Mouse (Mus musculus) MEL (cell line): ENCODE results near the gene Ccdc3. TPM values are rescaled to one million over a fixed set of nuclear protein-coding genes. Genes with fewer than 3 reads are reported as not detected.

Experiments used
- DNase-seq: peaks from one replicate; pipeline ENCODE4 v3.0.0; 2011; ENCODE audit warnings: low read depth, low spot score
- H3K27ac ChIP-seq: 2 replicates; pipeline ENCODE4 v1.5.1; 2012; ENCODE audit warnings: low read depth, mild to moderate bottlenecking, control low read depth, low read length, moderate library complexity; ENCODE audit not compliant: control insufficient read depth
- H3K27me3 ChIP-seq, 2 experiments: fragments of 150-350 bp in 1 of 2; sonication (generic) in 1 of 2; 2 replicates each; pipeline ENCODE4 v1.6.1; 2012; ENCODE audit warnings: low read length in 2 of 2, mild to moderate bottlenecking in 2 of 2, improper control_type of control experiment in 1 of 2, moderate library complexity in 1 of 2; ENCODE audit not compliant: insufficient read depth in 2 of 2, control insufficient read depth in 1 of 2
- H3K36me3 ChIP-seq, 2 experiments: 2 replicates each; pipeline ENCODE4 v1.6.1; 2012 to 2014; ENCODE audit warnings: low read length in 2 of 2, improper control_type of control experiment in 1 of 2, inconsistent platforms in 1 of 2, mild to moderate bottlenecking in 1 of 2; ENCODE audit not compliant: insufficient read depth in 2 of 2, control insufficient read depth in 1 of 2
- H3K4me1 ChIP-seq, 2 experiments: fragments of 150-350 bp in 1 of 2; sonication (generic) in 1 of 2; 2 replicates each; pipeline ENCODE4 v1.6.1; 2012; ENCODE audit warnings: low read length in 2 of 2, improper control_type of control experiment in 1 of 2, mild to moderate bottlenecking in 1 of 2; ENCODE audit not compliant: insufficient read depth in 2 of 2, control insufficient read depth in 1 of 2
- H3K4me3 ChIP-seq, 2 experiments: fragments of 150-350 bp in 1 of 2; sonication (generic) in 1 of 2; 2 replicates each; pipeline ENCODE4 v1.5.1; 2012; ENCODE audit warnings: low read depth in 2 of 2, low read length in 2 of 2, mild to moderate bottlenecking in 2 of 2, moderate library complexity in 2 of 2, control low read depth in 1 of 2, improper control_type of control experiment in 1 of 2; ENCODE audit not compliant: control insufficient read depth in 1 of 2, insufficient read depth in 1 of 2
- H3K79me2 ChIP-seq: 2 replicates; pipeline ENCODE4 v1.6.1; 2012; ENCODE audit warnings: mild to moderate bottlenecking, low read length, moderate library complexity; ENCODE audit not compliant: control insufficient read depth, poor library complexity, insufficient read depth
- H3K9ac ChIP-seq: 2 replicates; pipeline ENCODE4 v1.6.1; 2012; ENCODE audit warnings: low read depth, mild to moderate bottlenecking, control low read depth, low read length, moderate library complexity; ENCODE audit not compliant: control insufficient read depth, poor library complexity, severe bottlenecking
- H3K9me3 ChIP-seq: fragments of 150-350 bp; sonication (generic); replicated peaks from 2 replicates; pipeline ENCODE4 v1.6.1; 2012; ENCODE audit warnings: mild to moderate bottlenecking, low read length, improper control_type of control experiment, moderate library complexity; ENCODE audit not compliant: insufficient read depth
- CHD2 ChIP-seq: IDR thresholded peaks from 2 replicates; pipeline ENCODE4 v1.6.1; 2011; ENCODE audit warnings: low read length, improper control_type of control experiment
- E2F4 ChIP-seq: IDR thresholded peaks from 2 replicates; pipeline ENCODE4 v1.6.1; 2011; ENCODE audit warnings: low read depth, low read length, improper control_type of control experiment, borderline replicate concordance
- ELF1 ChIP-seq: IDR thresholded peaks from 2 replicates; pipeline ENCODE4 v1.6.1; 2014; ENCODE audit warnings: low read depth, mild to moderate bottlenecking, inconsistent platforms, low read length, improper control_type of control experiment, moderate library complexity
- EP300 ChIP-seq, 2 experiments: IDR thresholded peaks; 2 replicates each; pipeline ENCODE4 v1.6.1; 2011; ENCODE audit warnings: improper control_type of control experiment in 2 of 2, low read length in 2 of 2, low read depth in 1 of 2, mild to moderate bottlenecking in 1 of 2
- GATA1 ChIP-seq: IDR thresholded peaks from 2 replicates; pipeline ENCODE4 v1.6.1; 2011; ENCODE audit warnings: low read depth, low read length, improper control_type of control experiment
- HCFC1 ChIP-seq: IDR thresholded peaks from 2 replicates; pipeline ENCODE4 v1.6.1; 2012; ENCODE audit warnings: low read depth, mild to moderate bottlenecking, inconsistent platforms, low read length, improper control_type of control experiment, moderate library complexity
- JUND ChIP-seq: IDR thresholded peaks from 2 replicates; pipeline ENCODE4 v1.6.1; 2011; ENCODE audit warnings: low read depth, mild to moderate bottlenecking, improper control_type of control experiment, low read length
- MAX ChIP-seq: IDR thresholded peaks from 2 replicates; pipeline ENCODE4 v1.6.1; 2011; ENCODE audit warnings: low read length, improper control_type of control experiment
- MXI1 ChIP-seq: IDR thresholded peaks from 2 replicates; pipeline ENCODE4 v1.6.1; 2011; ENCODE audit warnings: mild to moderate bottlenecking, low read depth, low read length, improper control_type of control experiment
- MYB ChIP-seq: IDR thresholded peaks from 2 replicates; pipeline ENCODE4 v1.6.1; 2011; ENCODE audit warnings: mild to moderate bottlenecking, low read depth, low read length, improper control_type of control experiment
- NELFE ChIP-seq: IDR thresholded peaks from 2 replicates; pipeline ENCODE4 v1.6.1; 2011; ENCODE audit warnings: low read depth, low read length, improper control_type of control experiment
- NRF1 ChIP-seq: IDR thresholded peaks from 2 replicates; pipeline ENCODE4 v1.6.1; 2014; ENCODE audit warnings: low read depth, mild to moderate bottlenecking, inconsistent platforms, low read length, improper control_type of control experiment, moderate library complexity; ENCODE audit not compliant: poor library complexity, insufficient read depth, severe bottlenecking
- RAD21 ChIP-seq: IDR thresholded peaks from 2 replicates; pipeline ENCODE4 v1.6.1; 2011; ENCODE audit warnings: mild to moderate bottlenecking, low read depth, low read length, improper control_type of control experiment
- RCOR1 ChIP-seq: IDR thresholded peaks from 2 replicates; pipeline ENCODE4 v1.6.1; 2012; ENCODE audit warnings: low read depth, mild to moderate bottlenecking, inconsistent platforms, low read length, improper control_type of control experiment
- SIN3A ChIP-seq: IDR thresholded peaks from 2 replicates; pipeline ENCODE4 v1.6.1; 2012; ENCODE audit warnings: low read length, improper control_type of control experiment, inconsistent platforms
- SMC3 ChIP-seq: IDR thresholded peaks from 2 replicates; pipeline ENCODE4 v1.6.1; 2011; ENCODE audit warnings: low read depth, low read length, improper control_type of control experiment
- TBP ChIP-seq: IDR thresholded peaks from 2 replicates; pipeline ENCODE4 v1.8.0; 2011; ENCODE audit warnings: low read depth, low read length, improper control_type of control experiment
- ZC3H11A ChIP-seq: IDR thresholded peaks from 2 replicates; pipeline ENCODE4 v1.6.1; 2012; ENCODE audit warnings: low read depth, mild to moderate bottlenecking, inconsistent platforms, low read length, improper control_type of control experiment
- ZKSCAN1 ChIP-seq: IDR thresholded peaks from 2 replicates; pipeline ENCODE4 v1.6.1; 2012; ENCODE audit warnings: low read depth, mild to moderate bottlenecking, inconsistent platforms, low read length, improper control_type of control experiment, moderate library complexity
- ZNF384 ChIP-seq: IDR thresholded peaks from 2 replicates; pipeline ENCODE4 v1.6.1; 2012; ENCODE audit warnings: low read depth, mild to moderate bottlenecking, inconsistent platforms, low read length, improper control_type of control experiment
- polyA plus RNA-seq, 2 experiments: library from polyadenylated mRNA; stranded (reverse) in 1 of 2; unstranded in 1 of 2; fragments of >175 nt in 1 of 2; fragments of >200 nt in 1 of 2; gene quantifications; 2 replicates each; pipeline versions ENCODE4 v1.2.1 to v1.2.4; 2012; ENCODE audit warnings: low replicate concordance in 2 of 2, low read depth in 1 of 2; ENCODE audit not compliant: insufficient read length in 2 of 2, insufficient read depth in 1 of 2, missing spikeins in 1 of 2
- total RNA-seq: library from RNA; depleted of rRNA; stranded (reverse); fragments of 300-350 nt; gene quantifications from 2 replicates; pipeline ENCODE4 v1.2.3, GENCODE M21; 2012

The Ccdc3 gene
- total and polyA plus RNA-seq, 3 experiments: not detected

DNA sequence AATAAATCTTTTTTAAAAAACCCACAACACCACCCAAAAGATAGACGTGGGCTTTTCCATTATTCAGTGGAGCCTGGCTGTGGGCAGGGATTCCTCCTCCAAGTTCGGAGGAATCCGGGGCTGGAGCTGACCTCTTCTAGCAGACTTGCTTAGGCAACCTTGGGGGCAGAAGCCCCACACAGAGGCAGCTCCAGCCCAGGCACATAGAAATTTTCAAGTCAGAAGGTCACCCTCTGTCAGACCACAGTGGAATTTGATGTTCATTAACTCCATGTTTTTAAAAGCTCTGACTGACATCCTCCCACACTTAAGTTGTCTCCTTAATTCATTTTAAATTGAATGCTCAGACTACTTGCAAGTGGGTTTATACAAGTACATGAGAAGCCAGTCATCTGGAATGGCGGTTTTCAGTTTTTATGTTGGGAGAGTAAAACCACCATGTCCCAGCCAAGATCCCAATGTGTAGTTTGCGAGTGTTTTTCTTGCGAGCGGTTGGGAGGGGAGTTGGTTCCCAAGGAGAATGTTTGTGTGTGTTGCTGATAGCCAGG is 63.3 kb downstream of the Ccdc3 start:
- Histone ChIP-seq H3K79me2 (no peaks in the 10 kb centered on the region), H3K4me3 (no peak overlapping the region), H3K9ac (no peak overlapping the region), H3K9me3 (no peaks in the 10 kb centered on the region), H3K4me1 (no peaks in the 10 kb centered on the region), H3K36me3 (no peaks in the 10 kb centered on the region), H3K27ac (no peak overlapping the region), H3K27me3 (no peaks in the 10 kb centered on the region; a peak in 1 of 4 replicates)
- DNase-seq: no peak
- no peak for TF ChIP-seq MYB
- TF ChIP-seq GATA1: no peak

DNA sequence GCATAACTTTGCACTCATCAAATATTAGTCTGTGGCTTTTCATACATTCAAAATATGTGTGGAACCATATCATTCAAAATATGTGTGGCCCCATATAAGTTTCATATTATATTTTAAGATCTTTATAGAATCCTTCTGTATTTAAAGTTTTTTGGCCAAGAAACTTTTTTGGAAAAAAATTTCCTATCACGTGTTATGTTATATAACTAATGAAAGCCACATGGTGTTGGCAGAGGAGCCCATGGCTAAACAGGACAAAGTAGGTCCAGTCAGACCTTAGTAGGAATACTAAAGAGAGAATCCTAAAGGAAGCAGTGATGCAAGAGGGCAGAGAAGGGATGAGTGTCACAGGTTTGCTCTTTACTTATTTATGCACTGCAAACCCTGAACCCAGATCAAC is 65.6 kb downstream of the Ccdc3 start:
- no peak for DNase-seq
- Histone ChIP-seq H3K36me3 (no peaks in the 10 kb centered on the region), H3K9ac (no peak overlapping the region), H3K9me3 (no peaks in the 10 kb centered on the region), H3K79me2 (no peaks in the 10 kb centered on the region), H3K4me1 (no peaks in the 10 kb centered on the region), H3K27me3 (no peaks in the 10 kb centered on the region; a peak in 1 of 4 replicates), H3K27ac (no peak overlapping the region), H3K4me3 (no peak overlapping the region)
- TF ChIP-seq TBP (no peak), ELF1 (no peak), SIN3A (no peak), CHD2 (no peak), ZNF384 (no peak), NRF1 (no peak), MXI1 (no peak), MAX (no peak), JUND (no peak), E2F4 (no peak), ZC3H11A (no peak), HCFC1 (no peak), RAD21 (no peak), NELFE (no peak)

DNA sequence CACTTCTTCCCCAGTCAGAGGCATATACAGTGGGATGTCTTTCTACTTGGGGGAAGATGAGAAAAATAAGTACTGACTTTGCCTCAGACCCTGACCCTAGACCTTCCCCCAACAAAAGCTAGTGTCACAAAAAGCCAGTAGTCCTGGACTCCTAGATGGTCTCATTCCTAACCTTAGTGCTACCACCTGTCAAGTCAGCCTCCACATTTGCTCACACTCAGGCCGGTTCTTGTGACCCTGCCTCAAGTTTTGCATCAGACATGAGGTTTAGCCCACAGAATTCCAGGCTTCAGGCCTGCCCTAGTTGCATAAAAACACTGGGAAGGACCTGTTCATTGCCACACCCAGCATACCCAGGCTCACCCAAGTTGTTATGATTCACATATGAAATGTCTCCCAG is 67.4 kb downstream of the Ccdc3 start:
- H3K9me3 ChIP-seq: no peaks in the 10 kb centered on the region
- no peak overlapping the region for H3K4me3 ChIP-seq
- no peak overlapping the region for H3K27ac ChIP-seq
- DNase-seq: no peak
- H3K27me3 ChIP-seq: no peaks in the 10 kb centered on the region; a peak in 2 of 4 replicates
- TF ChIP-seq HCFC1: no peak
- no peak for TF ChIP-seq E2F4
- no peak for TF ChIP-seq NELFE
- TF ChIP-seq ZKSCAN1: no peak
- no peak for TF ChIP-seq EP300 (IDR thresholded peaks at IDR 0.05; ENCODE audit: low read depth in 1 of 2, low read length in 2 of 2)
- TF ChIP-seq SMC3: no peak
- no peak for TF ChIP-seq RCOR1
- no peak overlapping the region for H3K9ac ChIP-seq
- no peaks in the 10 kb centered on the region for H3K36me3 ChIP-seq
- H3K4me1 ChIP-seq: no peaks in the 10 kb centered on the region
- no peaks in the 10 kb centered on the region for H3K79me2 ChIP-seq
